Mouse (Mus musculus) ovary, adult 2 months (tissue): Measurements from ENCODE around the gene Nfkb2. TPM values are rescaled to one million over a fixed set of nuclear protein-coding genes. Genes with fewer than 3 reads are reported as not detected.

Experiments
- polyA plus RNA-seq: library from polyadenylated mRNA; depleted of rRNA; stranded (reverse); fragments of >200 nt; gene quantifications from 2 replicates; pipeline ENCODE4 v1.2.3, GENCODE M21; 2012; rRNA removed

Nfkb2 gene
- 77.5 and 91.6 TPM in 2 replicates for polyA plus RNA-seq

DNA sequence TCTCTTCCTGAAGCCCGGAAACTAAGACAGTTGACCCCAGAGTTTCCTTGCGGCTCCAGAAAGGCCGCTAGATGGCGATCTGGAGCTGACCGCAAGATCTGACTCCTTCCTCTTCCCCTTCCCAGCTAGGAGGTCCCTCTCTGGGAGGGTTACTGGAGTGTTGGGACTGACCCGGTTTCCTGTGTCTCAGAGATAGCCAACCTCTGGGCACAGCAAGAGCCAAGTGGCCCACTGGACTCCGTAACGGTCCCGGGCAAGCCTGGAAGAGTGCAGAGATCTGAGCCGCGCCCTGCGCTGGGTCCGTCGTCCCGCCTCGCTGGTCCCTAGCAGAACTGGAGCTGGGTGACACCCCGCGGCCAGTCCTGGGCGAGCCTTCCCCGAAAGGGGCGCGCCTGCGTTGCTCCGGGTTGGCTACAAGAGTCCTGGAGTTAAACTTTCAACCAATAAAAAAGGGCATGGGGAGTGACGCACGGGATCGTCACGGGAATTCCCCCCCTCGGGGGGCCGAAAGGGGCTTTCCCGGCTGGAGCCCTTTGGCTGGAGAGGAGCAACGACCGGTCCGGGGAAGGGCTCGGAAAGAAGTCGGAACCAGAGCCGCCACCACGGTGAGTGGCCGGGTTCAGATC is at the start of gene Nfkb2:
Gene Nfkb2 (plus strand): TSS at position 105 of the 626 bp plus-strand sequence.

DNA sequence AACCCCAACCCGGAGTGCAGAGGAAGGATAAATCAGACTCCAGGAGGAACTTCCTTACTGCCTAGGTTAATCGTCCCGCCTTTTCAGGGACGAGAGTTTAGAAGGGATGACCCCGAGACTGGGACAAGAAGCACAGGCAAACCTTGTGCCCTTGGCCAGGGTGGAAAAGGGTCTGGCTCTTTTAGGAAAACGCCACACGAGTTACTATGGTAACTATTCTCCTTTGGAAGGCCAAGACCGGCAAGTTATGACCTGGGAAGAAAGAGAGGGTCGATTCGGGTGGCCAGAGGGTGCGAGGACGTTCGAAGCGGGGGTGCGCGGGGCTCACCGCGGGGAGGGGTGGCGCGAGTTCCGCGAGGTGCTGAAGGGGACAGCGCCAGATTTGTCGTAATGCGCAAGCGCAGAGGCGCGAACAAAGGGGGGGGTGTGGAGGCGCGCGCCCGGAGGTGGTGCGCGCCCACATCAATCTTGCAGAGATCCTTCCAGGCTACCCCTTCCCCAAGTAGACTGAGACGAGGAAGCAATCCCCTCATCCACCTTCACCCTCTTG is 22.7 kb downstream of the Nfkb2 start, which contains the start of gene Psd:
Gene Psd (minus strand): TSS at position 401 of the 550 bp plus-strand sequence.

DNA sequence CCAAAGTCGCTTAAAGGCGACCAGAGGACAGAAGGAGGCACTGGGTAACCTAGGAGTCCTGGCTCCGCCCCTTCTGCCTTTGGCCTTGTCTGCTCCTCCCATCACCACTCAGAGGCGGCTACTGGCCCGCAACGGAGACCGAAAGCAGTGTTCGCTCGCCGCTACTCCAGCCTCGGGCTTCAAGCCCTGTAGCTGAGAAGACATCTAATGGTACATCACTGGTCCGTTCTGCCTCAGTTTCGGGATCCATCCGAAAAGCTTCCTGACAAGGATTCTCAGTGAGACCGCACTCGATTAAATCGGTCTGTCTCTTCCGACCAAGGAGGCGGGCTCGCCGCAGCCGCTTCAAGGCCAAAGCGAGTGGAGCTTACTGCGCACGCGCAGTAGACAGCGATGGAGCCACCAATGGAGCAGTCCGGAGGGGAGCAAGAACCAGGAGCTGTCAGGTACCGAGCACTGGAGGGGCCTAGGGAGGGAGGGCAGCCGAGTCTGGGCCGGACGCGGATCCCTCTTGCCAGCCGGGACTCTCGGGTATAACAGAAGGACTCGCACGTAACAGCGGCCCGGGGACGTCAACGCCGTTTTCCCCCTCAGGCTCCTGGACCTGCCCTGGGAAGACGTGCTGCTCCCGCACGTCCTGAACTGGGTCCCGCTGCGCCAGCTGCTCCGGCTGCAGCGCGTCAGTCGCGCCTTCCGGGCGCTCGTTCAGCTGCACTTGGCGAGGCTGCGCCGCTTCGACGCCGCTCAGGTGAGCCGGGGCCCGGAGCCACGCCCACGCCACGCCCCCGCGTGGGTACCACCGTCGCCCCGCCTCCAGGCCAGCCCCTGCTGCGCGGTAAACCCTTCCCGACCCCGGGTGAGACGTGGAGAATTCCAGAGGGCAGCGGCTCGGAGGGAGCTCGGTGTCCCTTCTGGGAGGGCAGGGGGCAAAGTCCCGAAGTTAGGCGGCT is 24.2 kb downstream of the Nfkb2 start, which contains the start of gene Fbxl15:
Gene Fbxl15 (plus strand): TSS at position 104 of the 950 bp plus-strand sequence.

DNA sequence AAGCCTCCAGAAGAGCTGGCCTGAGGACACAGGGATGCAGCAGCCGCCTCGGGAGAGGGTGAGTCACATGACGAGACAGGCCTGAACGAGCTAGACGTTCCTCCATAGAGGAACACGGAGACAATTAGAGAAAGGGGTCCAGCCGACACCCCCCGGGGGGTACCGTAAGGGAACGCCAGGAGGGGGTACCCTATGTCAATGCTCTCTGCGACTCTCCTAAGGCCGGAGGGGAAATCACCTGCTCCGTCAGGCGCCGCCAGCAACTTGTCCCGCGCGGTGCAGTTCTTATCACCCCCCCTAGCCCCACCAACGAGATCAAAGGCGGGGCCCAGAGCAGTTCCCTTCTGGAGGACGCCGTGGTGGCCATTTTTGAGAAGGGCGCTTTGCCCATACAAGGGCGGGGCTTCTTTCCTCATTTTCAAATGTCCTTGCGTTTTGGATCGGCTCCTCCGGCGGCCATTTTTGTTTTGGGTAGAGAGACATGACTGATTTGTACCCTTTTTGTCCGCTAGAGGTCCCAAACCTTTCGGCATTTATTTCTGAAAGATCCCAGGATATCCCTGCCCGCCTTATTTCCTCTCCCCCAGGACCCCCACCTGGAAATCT is 34.3 kb downstream of the Nfkb2 start, which contains the start of gene Cuedc2:
Gene Cuedc2 (minus strand): TSS at position 372 of the 606 bp plus-strand sequence.

DNA sequence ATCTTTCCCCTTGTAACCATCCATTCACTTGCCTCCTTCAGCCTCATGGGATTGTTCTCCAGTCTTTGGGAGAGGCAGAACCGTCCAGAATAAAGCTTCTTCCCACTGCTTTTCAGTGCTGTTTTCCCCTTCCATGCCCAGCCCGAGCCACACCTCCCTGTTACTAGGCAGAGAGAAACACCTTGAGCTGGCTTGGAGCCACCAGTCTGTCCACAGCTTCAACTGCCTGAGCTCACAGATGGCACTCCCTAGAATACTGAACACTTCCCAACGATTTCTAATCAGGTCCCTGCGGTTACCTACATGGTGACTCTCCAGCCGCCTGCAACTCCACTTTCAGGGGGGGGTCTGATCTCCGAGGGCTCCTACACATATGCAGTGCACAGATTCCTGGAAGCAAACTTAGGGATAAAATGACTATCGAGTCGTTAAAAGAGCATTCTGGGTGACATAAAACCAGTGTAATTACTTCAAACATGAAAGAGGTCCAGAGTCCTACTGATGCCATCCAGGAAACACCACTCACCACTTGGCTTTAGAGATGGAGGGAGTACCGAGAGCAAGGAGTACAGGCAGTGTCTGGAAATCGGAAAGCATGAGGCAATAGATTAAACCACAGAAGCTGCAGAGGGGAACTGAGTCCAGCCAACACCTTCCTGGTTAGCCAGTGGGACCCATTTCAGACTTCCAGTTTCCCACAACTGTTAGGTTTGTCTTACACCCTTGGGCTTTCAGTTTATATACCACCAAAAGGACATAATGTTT is 46.2 kb downstream of the Nfkb2 start, which contains the start of gene 2310034G01Rik:
Gene 2310034G01Rik (minus strand): TSS at position 135 of the 765 bp plus-strand sequence.

Other genes with a start within 250 kb of the Nfkb2 start
- gene Nolc1, start 228.5 kb upstream of the Nfkb2 start, polyA plus RNA-seq: 14.0 and 15.0 TPM in 2 replicates
- gene Elovl3, start 172.4 kb upstream of the Nfkb2 start, polyA plus RNA-seq: not detected in 2 replicates
- gene Pitx3, start 156.0 kb upstream of the Nfkb2 start, polyA plus RNA-seq: 0.11 and 0.16 TPM in 2 replicates
- gene Gbf1, start 151.8 kb upstream of the Nfkb2 start, polyA plus RNA-seq: 74.1 and 108 TPM in 2 replicates
- gene Psd, start 22.8 kb downstream of the Nfkb2 start, polyA plus RNA-seq: 127 and 146 TPM in 2 replicates
- 44.4 and 50.7 TPM in 2 replicates for gene Fbxl15, start 23.9 kb downstream of the Nfkb2 start, polyA plus RNA-seq
- gene Cuedc2, start 34.4 kb downstream of the Nfkb2 start, polyA plus RNA-seq: 86.4 and 109 TPM in 2 replicates
- 54.2 and 72.7 TPM in 2 replicates for gene Mfsd13a, start 36.8 kb downstream of the Nfkb2 start, polyA plus RNA-seq
- gene 2310034G01Rik, start 46.0 kb downstream of the Nfkb2 start, polyA plus RNA-seq: 15.3 and 23.6 TPM in 2 replicates
- 79.7 and 86.6 TPM in 2 replicates for gene Actr1a, start 91.4 kb downstream of the Nfkb2 start, polyA plus RNA-seq
- gene Sufu, start 92.6 kb downstream of the Nfkb2 start, polyA plus RNA-seq: 33.3 and 37.1 TPM in 2 replicates
- gene Trim8, start 197.4 kb downstream of the Nfkb2 start, polyA plus RNA-seq: 113 and 125 TPM in 2 replicates